Mouse (Mus musculus) midbrain, embryonic 13.5 days (tissue): ENCODE measurements around the gene Crnkl1. TPM values are rescaled to one million over a fixed set of nuclear protein-coding genes. Genes with fewer than 3 reads are reported as not detected.

Experiments
- ATAC-seq: fragments of 200-750 bp; cut with Nextera tagmentation; 2 replicates; pipeline ENCODE4 v1.8.0; 2017; ENCODE audit warnings: mild to moderate bottlenecking, moderate TSS enrichment, moderate library complexity
- H3K27ac ChIP-seq: fragments of 300-500 bp; sonication (generic); 2 replicates; pipeline ENCODE4 v1.5.1; 2015; ENCODE audit warnings: inconsistent platforms, mild to moderate bottlenecking, moderate library complexity
- H3K27me3 ChIP-seq: fragments of 300-500 bp; sonication (generic); 2 replicates; pipeline ENCODE4 v1.6.1; 2015; ENCODE audit warnings: mild to moderate bottlenecking, inconsistent platforms
- H3K36me3 ChIP-seq: fragments of 300-500 bp; sonication (generic); 2 replicates; pipeline ENCODE4 v1.6.1; 2015; ENCODE audit warnings: mild to moderate bottlenecking, inconsistent platforms
- H3K4me1 ChIP-seq: fragments of 300-500 bp; sonication (generic); replicated peaks from 2 replicates; pipeline ENCODE4 v1.6.1; 2015; ENCODE audit warnings: inconsistent platforms
- H3K4me2 ChIP-seq: fragments of 300-500 bp; sonication (generic); replicated peaks from 2 replicates; pipeline ENCODE4 v1.6.1; 2015; ENCODE audit warnings: moderate library complexity, mild to moderate bottlenecking, inconsistent platforms
- H3K4me3 ChIP-seq: fragments of 300-500 bp; sonication (generic); replicated peaks from 2 replicates; pipeline ENCODE4 v1.5.1; 2015; ENCODE audit warnings: mild to moderate bottlenecking, inconsistent platforms
- H3K9ac ChIP-seq: fragments of 300-500 bp; sonication (generic); replicated peaks from 2 replicates; pipeline ENCODE4 v1.6.1; 2015; ENCODE audit warnings: mild to moderate bottlenecking, inconsistent platforms
- H3K9me3 ChIP-seq: fragments of 300-500 bp; sonication (generic); 2 replicates; pipeline ENCODE4 v1.6.1; 2016; ENCODE audit warnings: mild to moderate bottlenecking, inconsistent platforms
- WGBS: fragments of 180-500 bp; shearing (Covaris S2); methylation state at CpG from one replicate; pipeline ENCODE4 v1.1.7; 2015; 5-methylcytosine and 5-hydroxymethylcytosine counted together
- polyA plus RNA-seq: library from polyadenylated mRNA; unstranded; fragments of >200 nt; fragmentation: Nextera tagmentation; extraction: Ambion mirVana; gene quantifications from 2 replicates; pipeline ENCODE4 v1.2.1, GENCODE M21; 2015

Gene Crnkl1
- 33.5 and 35.6 TPM in 2 replicates for polyA plus RNA-seq

GRCm38 (mm10) chr2:145934339-145935231 is at the start of gene Crnkl1, which contains the start of gene Cfap61:
Crnkl1 (minus strand) TSS chr2:145935014.
Cfap61 (plus strand) TSS chr2:145934784.
- peaks cover 30% of the 10 kb centered on the region for H3K36me3 ChIP-seq
- 0 out of 2 replicates have a peak within 1 kb of the TSS, but pooled peaks have one; percentile 35 for H3K27ac ChIP-seq
- peak within 1 kb of the TSS; percentile 70 for H3K9ac ChIP-seq
- no peaks in the 10 kb centered on the region for H3K27me3 ChIP-seq
- H3K4me2 ChIP-seq = peak within 1 kb of the TSS; percentile 93
- H3K4me1 ChIP-seq = peaks cover 10% of the 10 kb centered on the region
- WGBS = under 1% methylated on average over 61 of the region's 61 CpGs
- H3K4me3 ChIP-seq = peak within 1 kb of the TSS; percentile 93
- no peaks in the 10 kb centered on the region for H3K9me3 ChIP-seq
- ATAC-seq = peak; percentile 99

GRCm38 (mm10) chr2:145982317-145983045 is 47.7 kb upstream of the Crnkl1 start:
- no peak overlapping the region for H3K9ac ChIP-seq
- peaks cover 41% of the 10 kb centered on the region for H3K4me1 ChIP-seq
- H3K36me3 ChIP-seq = no peaks in the 10 kb centered on the region
- 57% methylated on average over 9 of the region's 9 CpGs for WGBS
- H3K4me3 ChIP-seq = no peak overlapping the region
- peak overlapping the region; percentile 84 for H3K27ac ChIP-seq
- ATAC-seq = 0 out of 2 replicates have a peak, but pooled peaks have one; percentile 15
- no peaks in the 10 kb centered on the region for H3K9me3 ChIP-seq
- H3K4me2 ChIP-seq = no peak overlapping the region
- H3K27me3 ChIP-seq = peaks cover 7% of the 10 kb centered on the region

- Histone ChIP-seq H3K9me3 (no peaks in the 10 kb centered on the region), H3K4me3 (no peak overlapping the region), H3K4me1 (peaks cover 41% of the 10 kb centered on the region), H3K27ac (peak overlapping the region; percentile 84), H3K4me2 (no peak overlapping the region; the same call in 1 of the 2 replicates), H3K27me3 (peaks cover 9% of the 10 kb centered on the region), H3K9ac (no peak overlapping the region; the same call in 1 of the 2 replicates), H3K36me3 (no peaks in the 10 kb centered on the region)
- 7% methylated on average over 6 of the region's 6 CpGs for WGBS
- ATAC-seq = peak; percentile 76
Measured at GRCm38 (mm10) chr2:145981699-145982112, 46.9 kb upstream of the Crnkl1 start.

- Histone ChIP-seq H3K4me2 (no peak overlapping the region), H3K36me3 (no peaks in the 10 kb centered on the region), H3K27me3 (peaks cover 12% of the 10 kb centered on the region), H3K9me3 (no peaks in the 10 kb centered on the region), H3K9ac (no peak overlapping the region), H3K4me3 (no peak overlapping the region), H3K27ac (peak overlapping the region; percentile 61), H3K4me1 (peaks cover 41% of the 10 kb centered on the region)
- 68% methylated on average over 9 of the region's 9 CpGs for WGBS
- ATAC-seq = no peak; the same call in 1 of the 2 replicates
Measured at GRCm38 (mm10) chr2:145980881-145981280, 46.1 kb upstream of the Crnkl1 start.

- ATAC-seq = no peak
- Histone ChIP-seq H3K36me3 (no peaks in the 10 kb centered on the region), H3K27me3 (peaks cover 16% of the 10 kb centered on the region), H3K4me1 (peaks cover 41% of the 10 kb centered on the region), H3K9me3 (no peaks in the 10 kb centered on the region), H3K9ac (no peak overlapping the region), H3K27ac (no peak overlapping the region), H3K4me3 (no peak overlapping the region), H3K4me2 (no peak overlapping the region)
- WGBS = 40% methylated on average over 4 of the region's 4 CpGs
Measured at GRCm38 (mm10) chr2:145979616-145980015, 44.8 kb upstream of the Crnkl1 start.

GRCm38 (mm10) chr2:145972571-145972970 is 37.8 kb upstream of the Crnkl1 start:
- WGBS = 94% methylated on average over 4 of the region's 4 CpGs
- no peaks in the 10 kb centered on the region for H3K36me3 ChIP-seq
- no peaks in the 10 kb centered on the region for H3K4me1 ChIP-seq
- no peak overlapping the region for H3K4me2 ChIP-seq
- no peak overlapping the region for H3K4me3 ChIP-seq
- H3K9ac ChIP-seq = no peak overlapping the region
- peaks cover 14% of the 10 kb centered on the region; the same call in 1 of the 2 replicates for H3K27me3 ChIP-seq
- no peak overlapping the region for H3K27ac ChIP-seq
- ATAC-seq = no peak
- H3K9me3 ChIP-seq = no peaks in the 10 kb centered on the region

GRCm38 (mm10) chr2:145971237-145972010 is 36.6 kb upstream of the Crnkl1 start:
- 91% methylated on average over 20 of the region's 20 CpGs for WGBS
- no peak overlapping the region for H3K27ac ChIP-seq
- H3K36me3 ChIP-seq = no peaks in the 10 kb centered on the region
- peaks cover 9% of the 10 kb centered on the region; the same call in 1 of the 2 replicates for H3K27me3 ChIP-seq
- H3K9ac ChIP-seq = no peak overlapping the region
- H3K4me1 ChIP-seq = no peaks in the 10 kb centered on the region
- H3K4me2 ChIP-seq = no peak overlapping the region
- no peak overlapping the region for H3K4me3 ChIP-seq
- ATAC-seq = no peak
- no peaks in the 10 kb centered on the region for H3K9me3 ChIP-seq

GRCm38 (mm10) chr2:145970751-145971150 is 35.9 kb upstream of the Crnkl1 start:
- no peak overlapping the region for H3K27ac ChIP-seq
- H3K9me3 ChIP-seq = no peaks in the 10 kb centered on the region
- no peaks in the 10 kb centered on the region for H3K36me3 ChIP-seq
- H3K9ac ChIP-seq = no peak overlapping the region
- H3K4me3 ChIP-seq = no peak overlapping the region
- H3K4me1 ChIP-seq = no peaks in the 10 kb centered on the region
- ATAC-seq = no peak
- 86% methylated on average over 12 of the region's 12 CpGs for WGBS
- H3K4me2 ChIP-seq = no peak overlapping the region
- H3K27me3 ChIP-seq = 0 out of 2 replicates have a peak, but pooled peaks cover 8% of the 10 kb centered on the region

GRCm38 (mm10) chr2:145961861-145962260 is 27.0 kb upstream of the Crnkl1 start:
- Histone ChIP-seq H3K27ac (no peak overlapping the region), H3K36me3 (no peaks in the 10 kb centered on the region), H3K27me3 (peaks cover 14% of the 10 kb centered on the region), H3K9me3 (no peaks in the 10 kb centered on the region), H3K4me2 (no peak overlapping the region), H3K4me1 (peaks cover 6% of the 10 kb centered on the region; the same call in 1 of the 2 replicates), H3K4me3 (no peak overlapping the region), H3K9ac (no peak overlapping the region)
- no peak for ATAC-seq
- 83% methylated on average over 5 of the region's 5 CpGs for WGBS

- peak; percentile 72; the same call in 1 of the 2 replicates for ATAC-seq
- Histone ChIP-seq H3K9ac (no peak overlapping the region), H3K27ac (no peak overlapping the region), H3K4me1 (peaks cover 11% of the 10 kb centered on the region), H3K9me3 (no peaks in the 10 kb centered on the region), H3K4me3 (no peak overlapping the region), H3K4me2 (no peak overlapping the region), H3K36me3 (no peaks in the 10 kb centered on the region), H3K27me3 (peaks cover 16% of the 10 kb centered on the region)
- WGBS = 48% methylated on average over 7 of the region's 7 CpGs
Measured at GRCm38 (mm10) chr2:145958551-145958950, 23.7 kb upstream of the Crnkl1 start.

- no peak overlapping the region for H3K27ac ChIP-seq
- H3K27me3 ChIP-seq = peaks cover 16% of the 10 kb centered on the region
- no peak overlapping the region for H3K4me3 ChIP-seq
- H3K9ac ChIP-seq = no peak overlapping the region
- H3K4me1 ChIP-seq = peaks cover 11% of the 10 kb centered on the region
- no peaks in the 10 kb centered on the region for H3K36me3 ChIP-seq
- no peaks in the 10 kb centered on the region for H3K9me3 ChIP-seq
- 76% methylated on average over 6 of the region's 6 CpGs for WGBS
- H3K4me2 ChIP-seq = no peak overlapping the region
- no peak for ATAC-seq
Measured at GRCm38 (mm10) chr2:145958097-145958496, 23.3 kb upstream of the Crnkl1 start.
